In the genomic region with DNA sequence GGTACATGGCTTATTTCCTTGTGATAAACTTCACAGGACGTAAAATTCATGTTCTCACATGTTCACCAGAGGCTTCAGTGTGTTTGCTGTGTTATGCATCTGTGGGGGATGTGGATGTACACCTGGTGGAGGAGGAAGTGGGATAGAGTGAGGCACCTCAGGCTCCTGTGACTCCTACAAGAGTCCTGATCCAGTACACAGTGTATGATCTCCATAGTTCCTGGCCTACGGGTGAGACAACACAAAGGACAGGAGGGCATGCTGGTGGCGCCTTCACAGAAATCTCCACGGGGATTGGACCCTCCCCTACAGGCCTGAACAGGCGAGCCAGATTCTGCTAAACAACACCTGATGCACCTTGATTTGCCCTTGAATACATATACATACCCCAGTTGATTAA, we compare ENCODE assay signal across 22 mouse cellular contexts.
"Had no signal": no experiment of that assay in that cellular context is flagged by ENCODE, and none has a peak within 500 bp of the region (broad histone marks: within the 10 kb centered on the region; RNA-seq: fewer than 3 reads in every experiment).

No protein-coding gene starts in this region.

- H3K9me3 ChIP-seq: lung, embryonic 15.5 days; megakaryocyte, embryonic 14.5 days; midbrain, embryonic 10.5 days; midbrain, embryonic 13.5 days; neural tube, embryonic 13.5 days had no signal

- H3K36me3 ChIP-seq: lung, embryonic 15.5 days; midbrain, embryonic 10.5 days had no signal

- H3K9ac ChIP-seq: lung, embryonic 15.5 days; midbrain, embryonic 13.5 days; neural tube, embryonic 13.5 days had no signal

- H3K4me3 ChIP-seq: layer of hippocampus, adult 2 months; left cerebral cortex, adult 2 months; lung, embryonic 15.5 days; megakaryocyte, embryonic 14.5 days; midbrain, embryonic 10.5 days; midbrain, embryonic 13.5 days; myocyte; neural tube, embryonic 13.5 days had no signal

- H3K27ac ChIP-seq: kidney, postnatal 0 days; layer of hippocampus, adult 2 months; left cerebral cortex, adult 2 months; lung, embryonic 15.5 days; midbrain, embryonic 10.5 days; midbrain, embryonic 13.5 days; neural tube, embryonic 13.5 days had no signal

- H3K4me2 ChIP-seq: lung, embryonic 15.5 days; midbrain, embryonic 13.5 days; neural tube, embryonic 13.5 days had no signal

- H3K27me3 ChIP-seq: lung, embryonic 15.5 days; megakaryocyte, embryonic 14.5 days; midbrain, embryonic 13.5 days; neural tube, embryonic 13.5 days had no signal

- ATAC-seq: midbrain, embryonic 13.5 days; midbrain, embryonic 16.5 days had no signal

- DNase-seq: kidney, adult 2 months; kidney, postnatal 25 days; layer of hippocampus, adult 9-11 months; lung, adult 18-20 months; lung, postnatal 10 days; lung, postnatal 36 days; retina, postnatal 1 day; right cerebral cortex, postnatal 25 days; spleen, adult 18-20 months; thymus, adult 2 months; thymus, postnatal 14 days; thymus, postnatal 4 days had no signal

- H3K4me1 ChIP-seq: midbrain, embryonic 10.5 days; neural tube, embryonic 13.5 days had no signal
